Mouse (Mus musculus): ENCODE results near the gene Ap4b1. TPM values are rescaled to one million over a fixed set of nuclear protein-coding genes. Genes with fewer than 3 reads are reported as not detected.

Ap4b1 gene
- polyA plus RNA-seq, 1 experiment, result 12.1 TPM

DNA sequence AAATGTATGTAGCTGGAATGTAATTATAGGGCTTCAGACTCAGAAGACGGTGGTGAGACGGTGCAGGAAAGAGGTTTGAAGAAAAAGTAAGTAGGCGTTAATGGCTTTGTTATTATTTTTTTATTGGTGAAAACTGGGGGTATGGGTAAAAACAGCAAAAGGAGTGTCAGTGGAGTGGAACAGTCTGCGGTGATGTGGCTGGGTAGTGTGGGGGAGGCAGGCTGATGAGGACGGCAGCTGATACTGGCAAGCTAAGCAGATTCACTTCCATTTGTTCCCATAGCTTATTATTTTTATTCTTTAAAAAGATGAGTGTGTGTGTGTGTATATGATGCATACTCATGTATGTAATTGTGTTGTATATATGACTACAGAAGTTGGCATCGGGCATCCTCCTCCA lies 42.2 kb downstream of the Ap4b1 start:
- Histone ChIP-seq H3K4me3 (replicated peaks; ENCODE audit: extremely low read depth, low read depth, low read length) (no peak overlapping the region), H3K4me1 (ENCODE audit: control insufficient read depth, insufficient read depth, low read length) (no peaks in the 10 kb centered on the region; the same call in 1 of the 2 replicates)
- no peak for DNase-seq
- TF ChIP-seq POLR2A (IDR thresholded peaks at IDR 0.05; ENCODE audit: borderline replicate concordance, extremely low read depth, low read depth, low read length) (no peak), CTCF (IDR thresholded peaks at IDR 0.05; ENCODE audit: insufficient read depth, low read length) (no peak)
- WGBS, result 92% methylated on average over 6 of the region's 6 CpGs

DNA sequence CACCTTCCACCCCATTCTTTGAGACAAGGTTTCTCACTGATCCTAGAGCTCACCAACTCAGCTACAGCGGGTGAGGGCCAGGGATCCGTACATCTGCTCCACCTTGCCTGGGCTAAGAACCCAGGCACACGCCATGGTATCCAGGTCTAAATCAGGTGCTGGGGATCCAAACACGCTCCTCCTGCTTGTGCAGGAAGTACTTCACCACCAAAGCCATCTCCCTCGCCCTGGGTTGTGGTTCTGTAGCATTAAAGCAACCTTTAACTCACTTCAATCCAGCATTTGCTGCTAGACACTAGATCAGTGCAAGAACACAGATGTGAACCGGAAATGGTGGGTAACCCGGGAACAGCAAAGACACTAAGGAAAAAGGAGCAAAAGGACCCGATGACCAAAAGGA lies 42.6 kb downstream of the Ap4b1 start:
- Histone ChIP-seq H3K4me1 (ENCODE audit: control insufficient read depth, insufficient read depth, low read length) (no peaks in the 10 kb centered on the region; the same call in 1 of the 2 replicates), H3K4me3 (replicated peaks; ENCODE audit: extremely low read depth, low read depth, low read length) (no peak overlapping the region)
- no peak for DNase-seq
- no peak for TF ChIP-seq CTCF (IDR thresholded peaks at IDR 0.05; ENCODE audit: insufficient read depth, low read length)
- no peak for TF ChIP-seq POLR2A (IDR thresholded peaks at IDR 0.05; ENCODE audit: borderline replicate concordance, extremely low read depth, low read depth, low read length)
- 70% methylated on average over 8 of the region's 8 CpGs for WGBS

DNA sequence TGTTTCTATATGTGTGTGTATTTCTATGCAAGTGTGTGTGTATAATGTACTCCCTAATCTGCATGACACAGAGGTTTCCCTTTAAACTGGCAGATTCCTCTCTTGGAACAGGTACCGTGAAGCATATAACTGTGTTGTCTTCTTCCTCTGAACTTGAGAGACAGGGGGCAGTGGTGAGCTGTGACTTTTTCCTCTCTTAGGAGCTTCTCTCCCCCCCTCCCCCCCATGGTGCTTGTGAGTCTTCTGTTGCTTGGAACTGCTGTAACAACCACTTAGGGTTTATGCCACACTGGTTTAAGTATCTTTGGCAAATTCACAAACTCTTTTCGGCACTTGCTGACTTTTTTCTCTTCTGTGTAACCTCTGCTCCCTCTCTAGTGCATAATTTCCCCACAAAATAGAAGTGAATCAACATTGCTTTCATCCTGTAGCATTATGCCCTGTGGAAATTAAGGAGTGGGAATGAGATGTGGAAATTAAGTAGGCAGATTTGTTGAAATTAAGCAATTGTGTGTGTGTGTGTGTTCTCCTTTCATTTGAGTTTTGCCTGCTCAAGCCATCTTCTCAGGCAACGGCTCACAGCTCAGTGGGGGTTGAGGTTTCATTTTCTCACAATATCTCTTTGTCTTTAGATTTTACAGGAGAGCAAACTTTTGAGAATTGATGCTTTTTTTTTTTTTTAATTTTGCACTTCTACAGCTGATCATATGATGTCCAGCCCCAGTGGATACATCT lies 43.4 kb downstream of the Ap4b1 start:
- TF ChIP-seq POLR2A (IDR thresholded peaks at IDR 0.05; ENCODE audit: borderline replicate concordance, extremely low read depth, low read depth, low read length) (no peak), CTCF (IDR thresholded peaks at IDR 0.05; ENCODE audit: insufficient read depth, low read length) (peak; percentile 23; the same call in 1 of the 2 replicates)
- 40% methylated on average over 3 of the region's 3 CpGs for WGBS
- peak overlapping the region; percentile 22 for H3K4me3 ChIP-seq (replicated peaks; ENCODE audit: extremely low read depth, low read depth, low read length)
- peak; percentile 34 for DNase-seq
- no peaks in the 10 kb centered on the region; the same call in 1 of the 2 replicates for H3K4me1 ChIP-seq (ENCODE audit: control insufficient read depth, insufficient read depth, low read length)

DNA sequence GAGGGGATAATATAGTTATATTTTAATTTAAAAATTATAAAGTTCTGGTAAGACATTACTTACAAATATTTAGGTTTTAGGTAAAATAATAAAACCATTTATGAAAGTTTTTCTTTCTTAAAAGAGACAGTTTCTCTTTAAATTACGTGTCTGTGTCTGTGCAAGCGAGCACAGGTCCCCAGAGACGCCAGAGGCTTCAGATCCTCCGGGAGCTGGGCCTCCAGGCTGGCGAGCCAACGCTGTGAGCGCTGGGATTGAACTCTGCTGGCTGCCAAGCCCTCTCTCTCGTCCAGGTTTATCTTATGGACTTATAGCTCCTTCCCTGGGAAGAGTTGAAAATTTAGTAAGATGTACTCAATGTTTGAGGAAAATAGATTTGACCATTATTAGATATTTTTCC lies 44.5 kb downstream of the Ap4b1 start:
- WGBS, result 56% methylated on average over 8 of the region's 8 CpGs
- H3K4me3 ChIP-seq (replicated peaks; ENCODE audit: extremely low read depth, low read depth, low read length), result no peak overlapping the region
- no peak for DNase-seq
- H3K4me1 ChIP-seq (ENCODE audit: control insufficient read depth, insufficient read depth, low read length), result no peaks in the 10 kb centered on the region; the same call in 1 of the 2 replicates
- TF ChIP-seq POLR2A (IDR thresholded peaks at IDR 0.05; ENCODE audit: borderline replicate concordance, extremely low read depth, low read depth, low read length), result no peak
- no peak for TF ChIP-seq CTCF (IDR thresholded peaks at IDR 0.05; ENCODE audit: insufficient read depth, low read length)

DNA sequence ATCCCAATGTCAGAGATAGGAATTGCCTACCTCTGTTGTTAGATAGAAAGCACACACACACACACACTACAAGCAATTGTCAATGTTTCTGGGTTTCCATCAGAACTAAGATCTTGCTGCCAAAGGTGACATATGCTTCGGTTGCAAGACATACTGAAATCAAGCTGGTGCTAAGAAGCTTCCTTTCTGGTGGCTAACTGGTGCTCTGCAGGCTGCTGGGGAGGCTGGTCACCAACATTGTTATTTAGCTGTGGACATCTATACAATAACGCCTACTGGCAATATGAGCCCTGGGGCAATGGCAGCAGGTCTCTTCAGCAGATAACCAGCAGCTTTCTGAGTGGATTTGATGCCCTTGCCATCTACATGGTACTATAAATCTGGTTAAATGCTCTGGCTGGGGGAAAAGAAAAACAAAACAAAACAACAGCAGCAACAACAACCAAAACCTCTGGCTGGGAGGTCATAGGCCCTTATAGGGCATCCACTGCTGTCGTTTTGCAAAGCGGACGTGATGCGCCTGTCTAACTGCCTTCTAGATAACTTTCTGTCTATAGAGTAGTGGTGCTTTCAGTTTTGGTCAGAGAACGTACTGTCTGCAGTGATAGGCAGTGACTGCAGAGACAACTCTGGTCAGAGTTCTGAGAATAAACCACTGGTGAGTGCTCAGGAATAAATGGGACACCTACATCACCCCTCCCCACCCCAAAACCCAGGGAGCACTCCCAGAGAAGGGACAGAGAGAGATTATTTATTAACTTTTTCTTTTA lies 47.9 kb downstream of the Ap4b1 start:
- WGBS, result 86% methylated on average over 7 of the region's 7 CpGs
- TF ChIP-seq POLR2A (IDR thresholded peaks at IDR 0.05; ENCODE audit: borderline replicate concordance, extremely low read depth, low read depth, low read length) (no peak), CTCF (IDR thresholded peaks at IDR 0.05; ENCODE audit: insufficient read depth, low read length) (no peak)
- H3K4me3 ChIP-seq (replicated peaks; ENCODE audit: extremely low read depth, low read depth, low read length), result no peak overlapping the region
- DNase-seq, result no peak
- no peaks in the 10 kb centered on the region; the same call in none of the 2 replicates for H3K4me1 ChIP-seq (ENCODE audit: control insufficient read depth, insufficient read depth, low read length)

DNA sequence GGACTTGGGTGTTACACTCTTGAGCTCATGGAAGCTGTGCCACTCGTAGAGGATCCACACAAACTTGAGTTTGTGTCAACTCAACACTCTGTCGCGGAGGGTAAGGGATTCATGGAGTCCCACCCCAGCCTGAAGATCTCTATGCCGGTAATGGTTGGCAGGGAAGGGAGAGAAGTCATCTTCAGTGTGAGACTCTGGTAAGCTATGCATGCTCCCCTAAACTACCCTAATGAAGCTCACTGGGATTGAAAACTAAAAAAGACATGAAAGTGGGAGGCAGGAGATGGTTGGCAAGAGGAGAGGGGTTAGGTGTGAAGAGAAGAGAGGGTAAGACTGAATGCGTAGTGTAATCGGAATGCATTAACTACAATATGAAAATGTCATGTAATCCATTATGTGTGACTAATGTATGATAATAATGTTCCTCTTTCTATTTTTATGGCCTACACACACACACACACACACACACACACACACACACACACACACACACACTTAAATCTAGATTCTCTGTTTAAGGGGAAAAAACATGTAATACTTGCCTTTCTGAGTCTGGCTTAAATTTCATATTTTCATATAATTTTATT lies 48.8 kb downstream of the Ap4b1 start:
- H3K4me3 ChIP-seq (replicated peaks; ENCODE audit: extremely low read depth, low read depth, low read length), result no peak overlapping the region
- TF ChIP-seq CTCF (IDR thresholded peaks at IDR 0.05; ENCODE audit: insufficient read depth, low read length), result no peak
- no peak for TF ChIP-seq POLR2A (IDR thresholded peaks at IDR 0.05; ENCODE audit: borderline replicate concordance, extremely low read depth, low read depth, low read length)
- no peak for DNase-seq
- H3K4me1 ChIP-seq (ENCODE audit: control insufficient read depth, insufficient read depth, low read length), result no peaks in the 10 kb centered on the region; the same call in 1 of the 2 replicates
- WGBS, result 82% methylated on average over 6 of the region's 6 CpGs

DNA sequence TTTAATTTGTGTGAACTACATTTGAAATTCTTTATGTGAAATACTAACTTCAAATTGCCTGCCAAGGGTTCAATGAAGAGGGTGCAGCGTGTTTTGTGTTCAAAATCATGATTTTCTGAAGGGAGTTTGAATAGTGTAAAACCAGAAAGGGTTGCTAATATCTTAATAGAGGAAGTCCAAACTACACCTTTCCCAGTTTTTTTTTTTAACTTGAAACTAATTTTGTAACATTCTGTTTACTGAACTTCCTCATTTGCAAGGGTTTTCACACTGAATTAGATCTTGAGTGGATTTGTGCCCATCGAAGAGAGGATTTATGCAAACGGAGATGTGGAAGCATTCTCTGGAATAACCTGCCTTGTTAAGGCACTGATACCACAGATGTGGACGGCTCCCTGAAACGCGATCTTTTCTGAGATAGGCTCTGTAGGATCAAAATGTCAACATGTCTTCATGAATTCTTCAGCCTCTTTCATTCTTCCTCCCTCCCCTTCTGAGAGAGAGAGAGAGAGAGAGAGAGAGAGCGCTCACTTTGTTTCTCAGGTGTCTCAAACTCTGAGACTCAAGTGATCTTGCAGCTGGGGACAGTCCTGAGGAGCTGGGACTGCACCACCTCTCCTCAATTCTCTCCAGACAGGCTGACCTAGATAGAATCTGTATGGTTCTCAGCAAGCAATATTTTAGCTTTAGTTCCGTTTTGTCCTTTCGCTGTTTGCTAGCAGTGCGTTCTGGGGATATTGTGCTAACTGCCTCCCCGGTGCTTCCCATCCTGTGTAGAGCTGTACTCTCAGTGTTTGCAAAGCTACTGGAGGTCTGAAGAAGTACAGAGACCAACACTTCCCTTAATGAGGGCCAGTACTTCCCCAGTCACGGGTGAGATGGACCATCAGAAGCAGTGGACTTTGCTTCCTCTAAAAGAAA lies 49.8 kb downstream of the Ap4b1 start, which contains the start of gene Ptpn22:
Gene Ptpn22, plus strand, starts transcription at position 915 of the 921 bp plus-strand sequence.
- Histone ChIP-seq H3K4me3 (replicated peaks; ENCODE audit: extremely low read depth, low read depth, low read length) (peak within 1 kb of the TSS; percentile 18), H3K4me1 (ENCODE audit: control insufficient read depth, insufficient read depth, low read length) (no peaks in the 10 kb centered on the region; the same call in 1 of the 2 replicates)
- 53% methylated on average over 12 of the region's 12 CpGs for WGBS
- TF ChIP-seq CTCF (IDR thresholded peaks at IDR 0.05; ENCODE audit: insufficient read depth, low read length) (no peak), POLR2A (IDR thresholded peaks at IDR 0.05; ENCODE audit: borderline replicate concordance, extremely low read depth, low read depth, low read length) (no peak)
- peak; percentile 9 for DNase-seq

DNA sequence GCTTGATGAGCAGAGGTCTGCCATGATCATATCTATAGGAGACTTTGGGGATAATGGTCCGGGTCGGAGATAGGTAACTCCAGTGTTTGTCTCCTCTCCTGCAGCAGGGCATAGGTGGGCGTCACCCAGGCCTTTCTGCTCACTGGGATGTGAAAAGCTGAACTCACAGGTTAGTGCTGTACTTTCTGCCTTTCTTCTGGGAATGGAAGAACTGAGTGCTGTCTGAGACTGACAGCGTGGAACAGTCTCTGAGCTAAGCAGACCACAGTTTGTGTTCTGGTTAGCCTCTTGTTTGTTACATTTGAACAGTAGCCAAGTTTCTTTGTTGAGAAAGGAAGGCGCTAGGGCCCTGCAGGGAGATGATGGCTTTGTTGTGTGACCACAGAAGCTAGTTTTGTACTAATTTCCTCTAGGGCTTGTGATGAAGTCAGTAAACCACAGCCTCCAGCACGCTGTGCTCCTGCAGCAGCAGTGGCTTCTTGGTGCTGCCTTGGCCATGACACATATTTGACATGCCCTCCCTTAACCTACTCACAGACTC lies 50.6 kb downstream of the Ap4b1 start:
- 36% methylated on average over 6 of the region's 6 CpGs for WGBS
- DNase-seq, result peak; percentile 24
- TF ChIP-seq CTCF (IDR thresholded peaks at IDR 0.05; ENCODE audit: insufficient read depth, low read length) (no peak), POLR2A (IDR thresholded peaks at IDR 0.05; ENCODE audit: borderline replicate concordance, extremely low read depth, low read depth, low read length) (peak; percentile 44; the same call in 1 of the 2 replicates)
- Histone ChIP-seq H3K4me3 (replicated peaks; ENCODE audit: extremely low read depth, low read depth, low read length) (peak overlapping the region; percentile 18), H3K4me1 (ENCODE audit: control insufficient read depth, insufficient read depth, low read length) (no peaks in the 10 kb centered on the region; the same call in 1 of the 2 replicates)

All from lung, adult 2 months (tissue).